Mouse (Mus musculus): ENCODE results near the gene D5Ertd579e. TPM values are rescaled to one million over a fixed set of nuclear protein-coding genes. Genes with fewer than 3 reads are reported as not detected.
"Not testable (repeated sequence)": the region's sequence is repeated elsewhere in the genome, so short reads cannot be mapped to it uniquely, and the experiment has no call there.

D5Ertd579e gene
- polyA plus RNA-seq, 1 experiment from 2014 or later, result 27.4 TPM

DNA sequence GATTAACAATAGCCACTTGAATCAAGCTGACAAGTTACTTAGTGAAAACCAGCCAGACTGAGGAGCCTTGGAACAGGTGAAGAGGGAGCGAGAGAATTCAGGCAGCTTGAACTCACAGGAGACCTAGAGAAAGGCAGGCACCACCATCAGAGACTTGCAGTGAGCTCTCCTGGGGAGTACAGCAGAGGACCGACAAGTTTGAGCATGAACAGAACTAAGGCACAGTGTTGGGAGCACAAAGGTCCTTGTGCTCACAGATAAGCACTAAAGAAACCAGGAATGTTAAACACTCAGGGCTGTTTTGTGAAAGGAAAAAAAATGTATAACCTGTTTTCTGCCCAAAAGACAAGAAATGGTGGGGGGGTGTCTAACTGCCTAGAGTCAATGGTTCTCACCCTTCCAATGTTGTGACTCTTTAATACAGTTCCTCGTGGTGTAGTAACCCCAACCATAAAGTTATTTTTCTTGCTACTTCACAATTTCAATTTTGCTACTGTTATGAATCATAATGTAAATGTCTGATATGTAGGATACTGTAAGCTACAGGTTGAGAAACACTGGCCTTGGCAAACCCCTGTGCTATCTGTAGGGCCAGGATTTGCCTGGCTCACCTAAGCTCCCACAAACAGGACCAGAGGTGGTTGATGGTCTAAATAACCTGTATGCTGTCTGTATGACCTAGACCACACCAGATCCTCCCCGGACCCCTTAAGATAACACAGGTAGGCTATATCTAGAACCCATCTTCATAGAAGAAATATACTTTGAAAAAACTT lies 21.0 kb downstream of the D5Ertd579e start:
- Histone ChIP-seq H3K27ac (no peak overlapping the region), H3K27me3 (no peaks in the 10 kb centered on the region), H3K4me1 (no peaks in the 10 kb centered on the region), H3K4me2 (no peak overlapping the region), H3K9ac (no peak overlapping the region), H3K36me3 (ENCODE audit: poor library complexity, severe bottlenecking) (peaks cover 16% of the 10 kb centered on the region), H3K9me3 (replicated peaks) (no peaks in the 10 kb centered on the region), H3K4me3 (no peak overlapping the region)
- WGBS, result 83% methylated on average over 4 of the region's 4 CpGs
- no peak for ATAC-seq

DNA sequence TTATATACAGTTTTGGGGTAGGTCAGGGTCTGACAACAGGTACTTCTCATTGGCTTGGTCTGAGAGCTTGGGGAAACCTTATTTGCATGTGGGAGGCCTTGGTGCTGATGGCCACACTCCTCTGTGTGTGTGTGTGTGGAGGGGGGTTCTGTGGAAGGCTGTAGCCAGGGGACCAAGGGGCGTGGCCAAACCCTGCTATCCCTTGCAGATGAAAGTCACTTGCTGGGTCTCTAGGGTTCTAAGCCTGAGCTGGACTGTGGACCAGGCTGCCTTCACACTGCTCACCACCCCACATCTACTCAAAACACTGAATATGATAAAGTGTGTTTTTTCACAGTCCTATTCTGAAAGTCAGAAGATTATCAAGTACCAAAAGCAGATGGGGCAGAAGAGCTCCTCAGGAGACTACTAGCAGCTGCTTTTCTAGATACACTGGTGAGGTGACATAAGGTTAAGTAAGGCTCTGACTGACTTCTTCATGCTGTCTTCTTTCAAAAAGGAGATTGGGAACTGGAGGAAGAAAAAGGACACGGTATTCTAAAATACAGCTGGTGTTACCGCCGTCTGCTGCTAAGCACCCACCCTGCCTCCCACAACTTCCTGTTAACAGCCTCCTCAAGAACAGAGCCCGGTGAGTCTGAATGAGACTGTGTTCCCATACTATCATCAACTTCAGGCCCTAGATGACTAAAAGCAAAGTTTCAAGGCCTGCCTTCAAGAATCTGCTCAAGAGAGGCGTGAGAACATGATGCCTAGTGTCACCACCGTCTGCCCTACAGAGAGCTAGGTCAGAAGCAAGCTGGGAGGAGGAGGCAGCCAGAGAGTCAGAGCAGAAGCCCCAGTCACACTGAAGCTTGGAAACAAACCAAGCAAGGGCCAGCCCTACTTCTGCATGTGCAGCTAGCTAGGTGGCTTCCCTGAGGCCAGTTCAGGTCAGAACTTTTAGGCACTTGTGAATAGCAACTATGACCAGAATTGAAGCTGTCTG lies 26.5 kb downstream of the D5Ertd579e start:
- Histone ChIP-seq H3K4me1 (no peaks in the 10 kb centered on the region), H3K27me3 (no peaks in the 10 kb centered on the region), H3K4me2 (no peak overlapping the region), H3K27ac (no peak overlapping the region), H3K36me3 (ENCODE audit: poor library complexity, severe bottlenecking) (peaks cover 45% of the 10 kb centered on the region), H3K9ac (no peak overlapping the region), H3K4me3 (no peak overlapping the region), H3K9me3 (replicated peaks) (no peaks in the 10 kb centered on the region)
- WGBS, result 90% methylated on average over 7 of the region's 7 CpGs
- no peak for ATAC-seq

DNA sequence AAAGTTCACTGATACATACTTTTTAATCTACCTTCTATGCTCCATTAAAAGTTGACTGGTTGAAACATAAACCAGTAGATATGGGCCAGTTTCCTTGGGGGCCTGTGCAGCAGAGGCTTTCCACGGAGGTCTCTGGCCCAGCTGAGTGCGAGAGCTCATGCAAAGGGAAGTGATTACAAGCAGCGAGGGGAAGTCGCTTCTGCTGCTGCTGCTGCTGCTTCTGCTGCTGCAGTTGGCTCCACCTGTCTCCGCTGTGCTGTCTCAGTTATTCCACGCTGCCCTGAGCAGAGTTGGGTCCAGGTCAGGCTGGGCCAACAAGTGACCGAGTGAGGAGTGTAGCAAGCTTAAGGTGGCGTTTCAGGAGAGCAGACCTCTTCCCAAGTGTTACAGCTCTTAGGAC lies 27.3 kb downstream of the D5Ertd579e start:
- Histone ChIP-seq H3K4me2 (no peak overlapping the region), H3K9me3 (replicated peaks) (no peaks in the 10 kb centered on the region), H3K27ac (no peak overlapping the region), H3K4me1 (no peaks in the 10 kb centered on the region), H3K9ac (no peak overlapping the region), H3K4me3 (no peak overlapping the region), H3K36me3 (ENCODE audit: poor library complexity, severe bottlenecking) (peaks cover 46% of the 10 kb centered on the region), H3K27me3 (no peaks in the 10 kb centered on the region)
- WGBS, result 89% methylated on average over 8 of the region's 8 CpGs
- no peak for ATAC-seq

DNA sequence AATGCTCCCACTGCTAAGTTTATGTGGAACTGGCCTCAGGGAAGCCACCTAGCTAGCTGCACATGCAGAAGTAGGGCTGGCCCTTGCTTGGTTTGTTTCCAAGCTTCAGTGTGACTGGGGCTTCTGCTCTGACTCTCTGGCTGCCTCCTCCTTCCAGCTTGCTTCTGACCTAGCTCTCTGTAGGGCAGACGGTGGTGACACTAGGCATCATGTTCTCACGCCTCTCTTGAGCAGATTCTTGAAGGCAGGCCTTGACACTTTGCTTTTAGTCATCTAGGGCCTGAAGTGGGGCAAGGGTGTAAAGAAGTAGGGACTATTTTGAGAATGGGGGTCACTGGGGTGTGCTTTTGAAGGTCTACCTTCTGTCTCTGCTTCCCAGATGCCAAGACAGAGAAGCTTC lies 27.8 kb downstream of the D5Ertd579e start:
- not testable (repeated sequence) for H3K9ac ChIP-seq; H3K27ac ChIP-seq; H3K4me2 ChIP-seq; H3K9me3 ChIP-seq (replicated peaks); H3K27me3 ChIP-seq; ATAC-seq; H3K4me1 ChIP-seq; H3K4me3 ChIP-seq
- peaks cover 46% of the 10 kb centered on the region for H3K36me3 ChIP-seq (ENCODE audit: poor library complexity, severe bottlenecking)
- 86% methylated on average over 2 of the region's 2 CpGs for WGBS

DNA sequence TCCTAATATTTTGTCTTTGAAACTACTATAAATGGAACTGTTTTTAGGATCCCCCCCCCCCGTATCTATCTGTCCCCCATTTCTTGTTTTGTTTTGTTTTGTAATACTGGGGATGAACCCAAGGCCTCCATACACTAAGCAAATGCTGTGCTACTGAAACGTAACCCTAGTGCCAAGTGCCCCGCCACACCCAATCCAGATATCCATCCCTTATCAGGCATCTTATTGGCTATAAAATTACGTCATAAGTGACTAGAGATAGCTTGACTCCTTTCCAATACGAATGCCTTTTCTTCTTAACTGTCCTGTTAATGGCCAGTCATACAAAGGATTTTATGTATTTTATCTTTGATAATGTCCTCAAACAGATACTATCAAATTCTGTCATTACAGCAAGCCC lies 28.7 kb downstream of the D5Ertd579e start:
- ATAC-seq, result no peak
- Histone ChIP-seq H3K4me3 (no peak overlapping the region), H3K9ac (no peak overlapping the region), H3K4me2 (no peak overlapping the region), H3K27ac (no peak overlapping the region), H3K9me3 (replicated peaks) (no peaks in the 10 kb centered on the region), H3K36me3 (ENCODE audit: poor library complexity, severe bottlenecking) (peaks cover 42% of the 10 kb centered on the region), H3K27me3 (no peaks in the 10 kb centered on the region), H3K4me1 (no peaks in the 10 kb centered on the region)
- 93% methylated on average over 5 of the region's 5 CpGs for WGBS

DNA sequence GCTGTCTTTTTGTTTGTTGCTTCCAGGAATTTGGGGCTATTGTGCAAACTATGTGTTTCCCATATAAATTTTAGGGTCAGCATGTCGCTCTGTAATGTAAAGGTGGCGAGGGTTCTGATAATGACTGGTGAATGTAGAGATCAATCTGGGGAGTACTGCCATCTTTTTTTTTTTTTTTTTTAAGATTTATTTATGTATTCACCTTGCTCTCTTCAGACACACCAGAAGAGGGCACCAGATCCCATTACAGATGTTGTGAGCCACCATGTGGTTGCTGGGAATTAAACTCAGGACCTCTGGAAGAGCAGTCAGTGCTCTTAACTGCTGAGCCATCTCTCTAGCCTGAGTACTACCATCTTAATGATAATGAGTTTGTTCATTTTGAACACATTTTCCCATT lies 29.1 kb downstream of the D5Ertd579e start:
- 93% methylated on average over 2 of the region's 2 CpGs for WGBS
- not testable (repeated sequence) for H3K27ac ChIP-seq; H3K4me2 ChIP-seq; H3K4me3 ChIP-seq; ATAC-seq; H3K27me3 ChIP-seq; H3K9ac ChIP-seq; H3K9me3 ChIP-seq (replicated peaks); H3K4me1 ChIP-seq
- peaks cover 39% of the 10 kb centered on the region for H3K36me3 ChIP-seq (ENCODE audit: poor library complexity, severe bottlenecking)

DNA sequence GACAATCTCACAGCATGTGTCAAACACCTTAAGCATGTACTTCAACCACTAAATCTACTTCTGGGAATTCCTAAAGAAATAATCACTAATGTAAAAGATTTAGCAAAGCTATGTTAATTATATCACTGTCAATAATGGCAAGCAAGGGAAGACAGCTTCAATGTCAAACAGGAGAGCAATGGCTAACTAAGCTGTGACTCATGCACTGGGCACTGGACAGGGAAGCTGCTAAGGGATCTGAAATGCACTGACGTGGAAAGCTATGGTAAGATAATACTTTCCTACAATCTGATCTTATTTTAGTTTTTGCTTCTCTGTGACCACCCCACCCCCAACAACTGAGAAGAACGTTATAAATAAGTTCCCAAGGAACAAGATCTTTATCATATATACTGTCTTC lies 32.5 kb downstream of the D5Ertd579e start:
- Histone ChIP-seq H3K4me2 (no peak overlapping the region), H3K27me3 (no peaks in the 10 kb centered on the region), H3K4me3 (no peak overlapping the region), H3K36me3 (ENCODE audit: poor library complexity, severe bottlenecking) (peaks cover 15% of the 10 kb centered on the region), H3K9me3 (replicated peaks) (no peaks in the 10 kb centered on the region), H3K4me1 (no peaks in the 10 kb centered on the region), H3K27ac (no peak overlapping the region), H3K9ac (no peak overlapping the region)
- no peak for ATAC-seq
- 99% methylated on average over 2 of the region's 2 CpGs for WGBS

DNA sequence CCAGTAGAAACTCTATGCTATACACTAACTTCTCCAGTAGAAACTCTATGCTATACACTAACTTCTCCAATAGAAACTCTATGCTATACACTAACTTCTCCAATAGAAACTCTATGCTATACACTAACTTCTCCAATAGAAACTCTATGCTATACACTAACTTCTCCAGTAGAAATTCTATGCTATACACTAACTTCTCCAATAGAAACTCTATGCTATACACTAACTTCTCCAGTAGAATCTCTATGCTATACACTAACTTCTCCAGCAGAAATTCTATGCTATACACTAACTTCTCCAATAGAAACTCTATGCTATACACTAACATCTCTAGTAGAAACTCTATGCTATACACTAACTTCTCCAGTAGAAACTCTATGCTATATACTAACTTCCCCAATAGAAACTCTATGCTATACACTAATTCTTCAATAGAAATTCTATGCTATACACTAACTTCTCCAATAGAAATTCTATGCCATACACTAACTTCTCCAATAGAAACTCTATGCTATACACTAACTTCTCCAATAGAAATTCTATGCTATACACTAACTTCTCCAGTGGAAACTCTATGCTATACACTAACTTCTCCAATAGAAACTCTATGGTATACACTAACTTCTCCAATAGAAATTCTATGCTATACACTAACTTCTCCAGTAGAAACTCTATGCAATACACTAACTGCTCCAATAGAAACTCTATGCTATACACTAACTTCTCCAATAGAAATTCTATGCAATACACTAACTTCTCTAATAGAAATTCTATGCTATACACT lies 34.7 kb downstream of the D5Ertd579e start:
- H3K27ac ChIP-seq; ATAC-seq; H3K4me1 ChIP-seq; H3K27me3 ChIP-seq; H3K4me2 ChIP-seq; H3K4me3 ChIP-seq; H3K9me3 ChIP-seq (replicated peaks); H3K9ac ChIP-seq: not testable (repeated sequence)
- H3K36me3 ChIP-seq (ENCODE audit: poor library complexity, severe bottlenecking), result 0 out of 2 replicates have a peak, but pooled peaks cover 10% of the 10 kb centered on the region

DNA sequence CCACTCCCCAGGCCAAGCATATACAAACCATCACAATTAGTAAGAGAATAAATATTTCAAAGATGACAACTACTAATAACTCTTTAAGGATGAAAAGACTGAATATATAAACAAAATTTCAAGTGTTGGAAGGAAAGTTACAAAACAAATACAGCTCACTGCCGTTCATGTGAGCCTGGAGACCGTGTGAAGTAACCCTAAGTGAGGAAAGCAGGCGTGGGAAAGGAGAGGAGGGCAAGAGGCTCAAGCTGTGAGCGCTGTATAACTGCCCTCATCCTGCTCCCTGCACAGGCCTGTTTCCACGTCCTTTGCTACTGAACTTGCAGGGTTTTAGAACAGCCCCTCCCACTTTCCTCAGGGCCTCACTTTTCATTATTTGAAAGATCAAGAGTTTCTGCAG lies 70.2 kb downstream of the D5Ertd579e start:
- peaks cover 26% of the 10 kb centered on the region for H3K36me3 ChIP-seq (ENCODE audit: poor library complexity, severe bottlenecking)
- 81% methylated on average over 5 of the region's 5 CpGs for WGBS

DNA sequence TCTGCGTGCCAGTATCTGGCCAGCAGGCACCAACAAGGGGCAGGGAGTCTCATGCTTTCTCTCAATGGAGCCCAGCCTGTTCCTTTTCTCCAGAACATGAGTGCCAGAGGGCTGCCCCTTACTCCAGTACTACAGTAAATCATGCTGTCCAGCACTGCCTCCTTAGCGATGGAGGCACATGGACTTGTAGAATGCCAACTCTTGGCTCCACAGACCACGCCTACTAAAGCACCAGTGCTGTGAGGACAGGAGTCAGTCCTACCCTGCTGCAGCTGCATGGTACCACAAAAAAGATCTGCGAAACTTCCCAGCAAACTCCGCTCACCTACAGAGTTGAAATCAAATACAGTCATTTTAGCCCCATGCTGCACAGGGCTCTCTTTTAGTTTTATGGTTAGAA lies 72.2 kb downstream of the D5Ertd579e start:
- WGBS, result 93% methylated on average over 5 of the region's 5 CpGs
- no peak for ATAC-seq

More for the DNA sequence above, 70.2 kb downstream of the D5Ertd579e start:
- H3K27me3 ChIP-seq, result no peaks in the 10 kb centered on the region
- no peak overlapping the region for H3K4me3 ChIP-seq
- H3K4me1 ChIP-seq, result 0 out of 2 replicates have a peak, but pooled peaks cover 3% of the 10 kb centered on the region
- no peak overlapping the region for H3K9ac ChIP-seq
- no peak for ATAC-seq
- no peak overlapping the region for H3K27ac ChIP-seq
- H3K4me2 ChIP-seq, result no peak overlapping the region
- H3K9me3 ChIP-seq (replicated peaks), result no peaks in the 10 kb centered on the region

DNA sequence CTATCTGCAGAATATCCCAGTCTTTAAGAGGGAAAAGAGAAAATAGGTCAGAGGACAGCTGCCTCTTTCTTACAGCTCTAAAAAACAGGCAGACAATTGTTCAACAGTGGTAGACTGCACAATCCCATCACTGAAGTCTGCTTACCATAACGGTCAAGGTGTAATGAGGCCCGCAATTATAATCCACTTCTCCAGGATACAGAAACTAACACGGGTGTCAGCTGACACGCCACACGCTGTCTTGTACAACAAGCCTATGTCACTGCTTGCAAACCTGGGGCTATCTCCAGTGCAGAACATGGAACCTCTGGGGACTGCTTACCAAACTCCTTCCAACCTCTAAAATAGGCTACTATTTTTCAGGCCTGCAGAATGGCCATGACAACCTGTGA lies 74.8 kb downstream of the D5Ertd579e start:
- 84% methylated on average over 5 of the region's 5 CpGs for WGBS
- Histone ChIP-seq H3K27ac (no peak overlapping the region), H3K9ac (no peak overlapping the region), H3K4me1 (0 out of 2 replicates have a peak, but pooled peaks cover 3% of the 10 kb centered on the region), H3K4me2 (no peak overlapping the region), H3K27me3 (no peaks in the 10 kb centered on the region), H3K36me3 (ENCODE audit: poor library complexity, severe bottlenecking) (peaks cover 28% of the 10 kb centered on the region), H3K4me3 (no peak overlapping the region), H3K9me3 (replicated peaks) (no peaks in the 10 kb centered on the region)
- ATAC-seq, result no peak

More for the DNA sequence above, 72.2 kb downstream of the D5Ertd579e start:
- Histone ChIP-seq H3K4me2 (no peak overlapping the region), H3K4me3 (no peak overlapping the region), H3K36me3 (ENCODE audit: poor library complexity, severe bottlenecking) (peaks cover 17% of the 10 kb centered on the region), H3K9ac (no peak overlapping the region), H3K4me1 (0 out of 2 replicates have a peak, but pooled peaks cover 3% of the 10 kb centered on the region), H3K27ac (no peak overlapping the region), H3K9me3 (replicated peaks) (no peaks in the 10 kb centered on the region), H3K27me3 (no peaks in the 10 kb centered on the region)

Data from forebrain, embryonic 13.5 days (tissue).